Mouse (Mus musculus) common myeloid progenitor, adult 5-6 weeks (primary cell): ENCODE results near the gene Pabpc4. TPM values are rescaled to one million over a fixed set of nuclear protein-coding genes. Genes with fewer than 3 reads are reported as not detected.

Experiments
- ATAC-seq: replicated peaks from 2 replicates; pipeline ENCODE4 v1.8.0; 2016; ENCODE audit warnings: low read depth, mild to moderate bottlenecking, moderate TSS enrichment, inconsistent platforms; ENCODE audit not compliant: poor library complexity, severe bottlenecking
- total RNA-seq: library from RNA; stranded (forward); fragments of 200-1000, 187-1606 nt; gene quantifications from 2 replicates; pipeline ENCODE4 v1.2.3, GENCODE M21; 2017

Gene Pabpc4
- total RNA-seq, 1 experiment from 2014 or later: 158 TPM

DNA sequence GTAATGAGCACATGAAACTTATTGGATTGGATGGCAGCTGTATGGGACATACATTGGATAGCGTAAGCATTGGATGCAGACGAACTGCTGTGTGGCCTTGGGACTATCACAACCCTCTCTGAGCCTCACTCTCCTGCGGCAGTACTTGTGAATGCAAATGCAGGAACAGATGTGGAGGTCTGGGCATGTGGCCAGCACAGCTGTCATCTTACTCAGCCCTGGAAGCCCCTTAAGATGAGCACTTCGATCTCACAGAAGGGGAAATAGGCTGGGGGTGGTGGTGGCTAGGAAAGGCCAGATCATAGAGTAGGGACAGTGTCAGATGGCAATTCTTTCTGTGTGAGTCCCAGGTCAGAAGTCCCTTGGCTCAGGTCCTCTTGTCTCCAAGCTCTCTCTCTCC, 75.5 kb downstream of the Pabpc4 start:
- ATAC-seq: no peak

DNA sequence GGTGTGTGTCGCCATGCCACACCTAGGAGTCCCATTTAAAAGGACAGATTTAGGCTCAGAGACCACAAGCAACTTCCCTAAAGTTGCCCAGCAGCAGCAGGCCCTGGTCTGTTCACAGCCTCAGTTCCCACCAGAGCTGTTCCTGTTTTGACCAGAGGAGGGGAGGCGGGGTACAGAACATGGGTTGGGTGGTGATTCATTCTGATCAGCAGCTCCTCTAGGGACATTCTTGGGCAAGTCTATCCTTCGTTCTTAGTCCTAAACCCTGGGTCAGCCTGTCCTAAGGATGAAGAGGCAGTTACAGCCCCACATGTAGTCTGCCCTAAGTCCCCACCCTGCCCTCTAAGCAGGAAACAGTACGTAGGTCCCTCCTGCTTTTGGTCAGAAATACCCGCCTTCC, 78.1 kb downstream of the Pabpc4 start:
- no peak for ATAC-seq

DNA sequence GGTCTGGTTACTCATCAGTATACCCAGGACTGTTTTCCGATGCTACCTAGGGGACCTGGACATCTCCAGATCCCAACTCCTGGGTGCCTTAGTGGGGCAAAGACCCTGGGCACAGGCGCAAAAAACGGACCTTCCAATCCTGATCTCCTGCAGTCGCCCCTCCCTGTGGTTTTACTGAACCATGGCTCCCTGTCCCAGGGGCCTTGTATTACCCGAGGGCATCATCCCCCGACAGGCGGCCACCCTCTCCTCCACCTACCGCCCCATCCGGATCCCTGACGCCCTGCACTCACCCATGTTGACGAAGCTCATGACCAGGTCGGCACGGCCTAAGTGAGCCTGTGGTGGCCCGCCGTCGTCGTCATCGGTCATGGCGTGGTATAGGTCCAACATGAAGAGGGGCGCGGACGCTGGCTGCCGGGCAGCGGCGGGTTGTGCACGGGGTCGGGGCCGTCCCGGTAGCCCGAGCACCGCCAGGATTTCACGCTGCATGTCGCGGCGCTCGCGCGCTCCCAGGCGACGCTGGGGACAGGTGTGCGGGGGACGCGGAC, 80.0 kb downstream of the Pabpc4 start:
- ATAC-seq: peak; percentile 17; the same call in 1 of the 2 replicates

DNA sequence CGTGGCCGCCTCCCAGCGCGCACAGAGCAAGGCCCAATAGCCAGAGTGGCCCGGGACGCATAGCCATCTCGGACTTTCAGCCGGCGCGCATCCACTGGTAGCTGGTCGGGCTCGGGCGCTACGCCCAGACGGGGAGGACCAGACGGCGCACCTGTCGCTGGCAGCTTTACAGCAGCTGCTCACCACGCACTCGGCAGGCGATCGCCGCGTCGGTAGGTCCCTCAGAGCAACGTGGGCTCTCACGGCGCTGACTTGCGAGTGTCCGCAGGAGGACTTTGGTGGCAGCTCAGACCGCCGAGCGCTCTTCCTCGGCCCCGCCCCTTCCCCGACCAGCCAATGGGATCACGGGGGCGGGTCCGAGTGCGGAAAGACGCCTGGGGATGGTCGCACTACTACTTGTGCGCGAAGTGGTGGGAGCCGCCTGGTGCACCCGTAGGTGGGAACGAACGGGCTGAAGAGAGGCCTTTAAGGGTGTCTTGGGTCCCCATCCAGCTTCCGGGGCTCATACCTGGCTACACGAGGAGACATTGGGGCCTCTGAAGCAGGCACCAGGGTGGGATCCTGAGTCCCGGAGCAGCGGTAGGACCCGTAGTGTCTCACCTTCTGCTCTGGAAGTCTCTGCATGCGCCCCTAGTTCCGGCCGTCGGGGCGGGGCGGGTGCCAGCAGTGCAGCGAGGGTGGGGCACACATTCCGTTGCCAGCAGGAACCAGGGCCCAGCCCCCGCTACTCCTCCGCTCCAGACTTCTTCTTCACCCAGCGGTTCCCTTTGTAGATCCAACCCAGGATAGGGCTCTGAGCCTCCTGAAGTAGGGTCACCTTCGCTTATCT, 80.7 kb downstream of the Pabpc4 start, which contains the start of gene Bmp8a:
Gene Bmp8a (minus strand): TSS at position 611 of the 829 bp plus-strand sequence.
- peak; percentile 90 for ATAC-seq

DNA sequence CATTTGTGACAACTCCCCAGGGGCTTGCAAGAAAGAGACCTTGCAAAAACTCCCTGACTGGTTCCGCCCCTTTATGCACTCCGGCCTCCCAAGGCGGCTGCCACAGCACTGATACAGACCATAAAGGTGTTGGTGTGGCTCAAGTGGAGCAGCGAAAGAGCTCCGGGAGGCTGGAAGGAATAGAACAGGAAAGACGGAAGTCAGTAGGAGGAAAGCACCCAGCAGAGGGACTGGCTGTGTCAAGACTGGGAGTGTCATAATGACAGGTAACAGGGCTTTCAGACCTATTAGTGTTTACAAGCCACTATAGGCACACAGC, 81.3 kb downstream of the Pabpc4 start:
- ATAC-seq: peak; percentile 16; the same call in 1 of the 2 replicates

Other genes starting within 250 kb of the Pabpc4 start
- gene Trit1, start 245.8 kb upstream of the Pabpc4 start, total RNA-seq: 26.4 and 39.4 TPM in 2 replicates
- not detected in 2 replicates for gene Bmp8b, start 157.2 kb upstream of the Pabpc4 start, total RNA-seq
- not detected in 2 replicates for gene Oxct2b, start 146.1 kb upstream of the Pabpc4 start, total RNA-seq
- 72.2 and 91.1 TPM in 2 replicates for gene Ppie, start 122.4 kb upstream of the Pabpc4 start, total RNA-seq
- gene Hpcal4, start 79.1 kb upstream of the Pabpc4 start, total RNA-seq: not detected in 2 replicates
- not detected in 2 replicates for gene Nt5c1a, start 60.8 kb upstream of the Pabpc4 start, total RNA-seq
- gene Heyl, start 28.8 kb upstream of the Pabpc4 start, total RNA-seq: not detected in 2 replicates
- not detected in 2 replicates for gene Oxct2a, start 61.3 kb downstream of the Pabpc4 start, total RNA-seq
- gene Bmp8a, start 80.9 kb downstream of the Pabpc4 start, total RNA-seq: not detected in 2 replicates